Mouse (Mus musculus): ENCODE results near the gene Gdap1l1.

The Gdap1l1 gene

GRCm38 (mm10) chr2:163422895-163423660 lies 15.2 kb upstream of the Gdap1l1 start:
- no peak for DNase-seq (ENCODE audit: low read depth, low spot score)

- DNase-seq (ENCODE audit: low read depth, low spot score): no peak
These were observed 13.7 kb upstream of the Gdap1l1 start, which contains the start of gene Oser1 for GRCm38 (mm10) chr2:163424597-163424996. TSS of gene Oser1 (minus strand) at chr2:163424697.

GRCm38 (mm10) chr2:163428346-163429011 lies 9.8 kb upstream of the Gdap1l1 start:
- DNase-seq (ENCODE audit: low read depth, low spot score): peak; percentile 69

GRCm38 (mm10) chr2:163431289-163431688 lies 7.0 kb upstream of the Gdap1l1 start:
- DNase-seq (ENCODE audit: low read depth, low spot score): no peak

GRCm38 (mm10) chr2:163433971-163434370 lies 4.3 kb upstream of the Gdap1l1 start:
- peak; percentile 63 for DNase-seq (ENCODE audit: low read depth, low spot score)

- DNase-seq (ENCODE audit: low read depth, low spot score): peak; percentile 39
These were observed 476 bp upstream of the Gdap1l1 start for GRCm38 (mm10) chr2:163437800-163438199.

- peak; percentile 68 for DNase-seq (ENCODE audit: low read depth, low spot score)
These were observed 559 bp downstream of the Gdap1l1 start for GRCm38 (mm10) chr2:163438619-163439451.

- no peak for DNase-seq (ENCODE audit: low read depth, low spot score)
These were observed 1.2 kb downstream of the Gdap1l1 start for GRCm38 (mm10) chr2:163439488-163439887.

- DNase-seq (ENCODE audit: low read depth, low spot score): no peak
These were observed 5.3 kb downstream of the Gdap1l1 start for GRCm38 (mm10) chr2:163443543-163443942.

- DNase-seq (ENCODE audit: low read depth, low spot score): no peak
These were observed 5.7 kb downstream of the Gdap1l1 start for GRCm38 (mm10) chr2:163444017-163444416.

- DNase-seq (ENCODE audit: low read depth, low spot score): no peak
These were observed 9.1 kb downstream of the Gdap1l1 start for GRCm38 (mm10) chr2:163447375-163447774.

GRCm38 (mm10) chr2:163449276-163449675 lies 11.0 kb downstream of the Gdap1l1 start:
- DNase-seq (ENCODE audit: low read depth, low spot score): no peak

GRCm38 (mm10) chr2:163450668-163451295 lies 12.5 kb downstream of the Gdap1l1 start:
- no peak for DNase-seq (ENCODE audit: low read depth, low spot score)

- peak; percentile 53 for DNase-seq (ENCODE audit: low read depth, low spot score)
These were observed 14.5 kb downstream of the Gdap1l1 start for GRCm38 (mm10) chr2:163452738-163453137.

GRCm38 (mm10) chr2:163453378-163453777 lies 15.1 kb downstream of the Gdap1l1 start:
- DNase-seq (ENCODE audit: low read depth, low spot score): no peak

- DNase-seq (ENCODE audit: low read depth, low spot score): peak; percentile 47
These were observed 20.4 kb downstream of the Gdap1l1 start for GRCm38 (mm10) chr2:163458539-163459265.

- DNase-seq (ENCODE audit: low read depth, low spot score): no peak
These were observed 21.1 kb downstream of the Gdap1l1 start for GRCm38 (mm10) chr2:163459380-163459779.

- peak; percentile 38 for DNase-seq (ENCODE audit: low read depth, low spot score)
These were observed 22.3 kb downstream of the Gdap1l1 start for GRCm38 (mm10) chr2:163460622-163461021.

GRCm38 (mm10) chr2:163461307-163461706 lies 23.0 kb downstream of the Gdap1l1 start:
- DNase-seq (ENCODE audit: low read depth, low spot score): peak; percentile 47

GRCm38 (mm10) chr2:163462386-163462785 lies 24.1 kb downstream of the Gdap1l1 start:
- peak; percentile 86 for DNase-seq (ENCODE audit: low read depth, low spot score)

- DNase-seq (ENCODE audit: low read depth, low spot score): no peak
These were observed 24.5 kb downstream of the Gdap1l1 start for GRCm38 (mm10) chr2:163462801-163463200.
